Comparison of ENCODE assay signal across 18 mouse cellular contexts in the genomic region with DNA sequence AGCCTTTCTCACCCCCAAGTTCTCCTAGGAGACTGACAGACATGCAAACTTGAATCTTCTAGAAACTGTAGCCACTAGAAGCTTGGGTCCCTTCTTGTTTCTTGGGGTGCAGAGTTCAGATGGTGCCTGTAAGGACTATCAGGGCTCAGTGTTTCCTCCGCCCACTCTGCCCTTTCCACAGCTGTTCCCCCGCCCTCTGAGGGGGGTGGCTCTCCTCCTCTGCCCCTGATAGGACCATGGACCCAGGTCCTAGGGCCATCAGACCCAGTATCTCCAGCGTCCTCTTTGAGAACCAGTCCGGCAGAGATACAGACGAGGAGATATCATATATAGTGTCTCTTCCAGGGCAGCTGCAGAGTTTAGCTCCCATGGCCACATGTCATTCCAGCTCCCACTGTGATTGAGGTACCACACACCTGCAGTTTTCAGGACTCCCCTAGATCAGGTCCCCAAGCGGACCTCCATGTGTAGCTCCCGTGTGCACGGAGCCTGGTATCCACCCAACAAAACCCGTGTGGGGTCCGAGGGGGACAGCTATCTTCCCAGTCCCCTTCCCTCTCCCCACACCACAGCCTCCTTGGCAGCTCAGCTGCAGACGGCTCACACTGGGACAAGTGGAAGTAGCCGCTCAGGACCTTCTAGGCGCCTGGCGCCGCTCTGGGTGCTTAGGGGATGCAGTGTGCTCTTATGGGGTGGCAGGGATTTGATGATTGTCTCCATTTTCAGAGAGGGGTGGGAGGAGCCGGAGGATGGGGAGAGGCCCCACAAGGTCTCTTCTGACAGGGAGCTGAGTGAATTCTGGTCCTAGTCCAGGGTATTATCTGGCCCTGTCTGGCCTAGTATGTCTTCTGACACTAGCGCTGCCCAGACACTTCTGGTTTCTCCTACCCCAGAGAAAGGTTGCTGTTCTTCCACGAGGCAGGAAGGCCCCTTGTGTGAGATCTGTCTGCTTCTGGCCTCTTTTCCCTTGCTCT. TPM values are rescaled to one million over a fixed set of nuclear protein-coding genes. Genes with fewer than 3 reads are reported as not detected.
DNase-seq lines count a peak whose midpoint lies in the region; ATAC-seq lines count a peak whose summit lies in the region.
"Had no signal": no experiment of that assay in that cellular context is flagged by ENCODE, and none has a peak within 500 bp of the region (broad histone marks: within the 10 kb centered on the region; RNA-seq: fewer than 3 reads in every experiment).

No protein-coding gene starts in this region.

- no peak for DNase-seq in hindbrain, embryonic 10.5 days (ENCODE audit: low spot score)
- peak; percentile 82 for DNase-seq in A20 (ENCODE audit: low read depth, low spot score)
- no peak for DNase-seq in left cerebral cortex, adult 9 months (ENCODE audit: low spot score in 2 of 2)
- no peak for DNase-seq in adrenal gland, adult 2 months
- DNase-seq: adrenal gland, postnatal 14 days; cerebellum, postnatal 10 days; embryo, embryonic 11 days; heart, adult 2 months; heart, postnatal 36 days had no signal

- no peak overlapping the region for H3K9ac ChIP-seq in hindbrain, embryonic 13.5 days
- H3K9ac ChIP-seq: limb, embryonic 12.5 days; neural tube, embryonic 13.5 days had no signal

- H3K4me3 ChIP-seq in hindbrain, embryonic 10.5 days, result no peak overlapping the region
- H3K4me3 ChIP-seq in hindbrain, embryonic 13.5 days, result no peak overlapping the region
- no peak overlapping the region; the same call in 1 of the 2 replicates for H3K4me3 ChIP-seq in brown adipose tissue, adult 24 weeks (ENCODE audit: insufficient read depth, low read depth, low read length)
- peak overlapping the region; percentile 55 for H3K4me3 ChIP-seq in macrophage (ENCODE audit: inconsistent target)
- H3K4me3 ChIP-seq: heart, adult 2 months; limb, embryonic 12.5 days; neural tube, embryonic 13.5 days had no signal

- 81% methylated on average over 18 of the region's 18 CpGs for WGBS in hindbrain, embryonic 10.5 days
- 83% methylated on average over 18 of the region's 18 CpGs for WGBS in hindbrain, embryonic 13.5 days
- WGBS in macrophage (ENCODE audit: missing documents), result 53% methylated on average over 18 of the region's 18 CpGs

- H3K27me3 ChIP-seq in hindbrain, embryonic 10.5 days (ENCODE audit: insufficient read depth, poor library complexity, severe bottlenecking), result no peaks in the 10 kb centered on the region
- H3K27me3 ChIP-seq in hindbrain, embryonic 13.5 days, result peaks cover 9% of the 10 kb centered on the region; the same call in 1 of the 2 replicates
- H3K27me3 ChIP-seq: neural tube, embryonic 13.5 days had no signal

- peaks cover 6% of the 10 kb centered on the region; the same call in 1 of the 2 replicates for H3K4me1 ChIP-seq in hindbrain, embryonic 10.5 days (replicated peaks)
- no peaks in the 10 kb centered on the region for H3K4me1 ChIP-seq in hindbrain, embryonic 13.5 days (replicated peaks)
- H3K4me1 ChIP-seq in brown adipose tissue, adult 24 weeks (ENCODE audit: control insufficient read depth, insufficient read depth, insufficient read length, low read length), result no peaks in the 10 kb centered on the region
- H3K4me1 ChIP-seq: limb, embryonic 12.5 days; neural tube, embryonic 13.5 days had no signal

- peaks cover 66% of the 10 kb centered on the region for H3K79me2 ChIP-seq in macrophage (ENCODE audit: inconsistent target)

- no peak for ATAC-seq in hindbrain, embryonic 13.5 days (ENCODE audit: low FRiP score)
- ATAC-seq: forebrain, embryonic 14.5 days; inflammation-experienced regulatory T-cells, adult 6 months had no signal

- H3K36me3 ChIP-seq in hindbrain, embryonic 10.5 days, result no peaks in the 10 kb centered on the region
- no peaks in the 10 kb centered on the region for H3K36me3 ChIP-seq in hindbrain, embryonic 13.5 days
- peaks cover 18% of the 10 kb centered on the region for H3K36me3 ChIP-seq in macrophage (ENCODE audit: inconsistent target)
- H3K36me3 ChIP-seq: limb, embryonic 12.5 days; neural tube, embryonic 13.5 days had no signal

- H3K9me3 ChIP-seq in hindbrain, embryonic 10.5 days, result no peaks in the 10 kb centered on the region
- no peaks in the 10 kb centered on the region for H3K9me3 ChIP-seq in hindbrain, embryonic 13.5 days
- H3K9me3 ChIP-seq: limb, embryonic 12.5 days; neural tube, embryonic 13.5 days had no signal

- H3K27ac ChIP-seq in hindbrain, embryonic 10.5 days, result 0 out of 2 replicates have a peak overlapping the region, but pooled peaks have one; percentile 23
- no peak overlapping the region for H3K27ac ChIP-seq in hindbrain, embryonic 13.5 days
- H3K27ac ChIP-seq in brown adipose tissue, adult 24 weeks (replicated peaks; ENCODE audit: low read depth, low read length), result peak overlapping the region; percentile 4; the same call in 1 of the 2 replicates
- peak overlapping the region; percentile 96 for H3K27ac ChIP-seq in macrophage
- H3K27ac ChIP-seq: heart, adult 2 months; limb, embryonic 12.5 days; neural tube, embryonic 13.5 days had no signal

- H3K4me2 ChIP-seq in hindbrain, embryonic 13.5 days, result no peak overlapping the region
- H3K4me2 ChIP-seq: limb, embryonic 12.5 days; neural tube, embryonic 13.5 days had no signal

RNA-seq across cellular contexts. Expression of gene Ncf4, which starts 1.8 kb away (rescaled TPM):
- polyA plus RNA-seq in hindbrain, embryonic 10.5 days (2016; fragmentation: Nextera tagmentation; extraction: Ambion mirVana), result 4.4 and 7.5 TPM in 2 replicates
- polyA plus RNA-seq in hindbrain, embryonic 13.5 days (2015; fragmentation: Nextera tagmentation; extraction: Ambion mirVana), result 1.5 and 2.2 TPM in 2 replicates
- 3.3 and 3.5 TPM in 2 replicates for polyA plus RNA-seq in brown adipose tissue, adult 24 weeks (2012; ENCODE audit: insufficient read depth, insufficient read length, missing spikeins)
- total RNA-seq in macrophage (2018; cell fraction: chromatin; rRNA removed), result 100 to 1,000 TPM; 207 to 676 (median 348) TPM
- total RNA-seq in macrophage (2018; cell fraction: cytosol; rRNA removed), result 100 to 1,000 TPM in 22 of 26 experiments, 10 to 100 TPM in 4; 86.5 to 237 (median 140) TPM
- 100 to 1,000 TPM; 191 to 475 (median 284) TPM for total RNA-seq in macrophage (2018; cell fraction: nucleus; rRNA removed)
- 91.7 to 151 TPM (median 136 TPM) in 3 replicates for polyA plus RNA-seq in macrophage (2018)
- 1 to 10 TPM; 2.9 to 4.5 TPM for total RNA-seq in adrenal gland, adult 2 months (2021)
- 2.0 and 2.9 TPM in 2 replicates for polyA plus RNA-seq in adrenal gland, adult 2 months (2012; rRNA removed)

RNA-seq across cellular contexts. Expression of gene Pvalb, which starts 40.2 kb away (rescaled TPM):
- 0.39 and 0.52 TPM in 2 replicates for polyA plus RNA-seq in hindbrain, embryonic 10.5 days (2016; fragmentation: Nextera tagmentation; extraction: Ambion mirVana)
- polyA plus RNA-seq in hindbrain, embryonic 13.5 days (2015; fragmentation: Nextera tagmentation; extraction: Ambion mirVana), result 6.7 and 13.6 TPM in 2 replicates
- polyA plus RNA-seq in brown adipose tissue, adult 24 weeks (2012; ENCODE audit: insufficient read depth, insufficient read length, missing spikeins), result 171 and 312 TPM in 2 replicates
- total RNA-seq in macrophage (2018; cell fraction: chromatin; rRNA removed), result not detected
- total RNA-seq in macrophage (2018; cell fraction: cytosol; rRNA removed), result not detected
- total RNA-seq in macrophage (2018; cell fraction: nucleus; rRNA removed), result not detected
- not detected in 3 replicates for polyA plus RNA-seq in macrophage (2018)
- not detected for total RNA-seq in adrenal gland, adult 2 months (2021)
- polyA plus RNA-seq in adrenal gland, adult 2 months (2012; rRNA removed), result not detected in 2 replicates
- total RNA-seq: adrenal gland, postnatal 14 days; megakaryocyte-erythroid progenitor cell, adult 5-6 weeks had no signal
- polyA plus RNA-seq: inflammation-experienced regulatory T-cells, adult 6 months; kidney, embryonic 14.5 days; limb, embryonic 12.5 days had no signal

RNA-seq across cellular contexts. Expression of gene Csf2rb2, which starts 59.1 kb away (rescaled TPM):
- polyA plus RNA-seq in hindbrain, embryonic 10.5 days (2016; fragmentation: Nextera tagmentation; extraction: Ambion mirVana), result 0.39 and 0.60 TPM in 2 replicates
- 0.06 and 0.21 TPM in 2 replicates for polyA plus RNA-seq in hindbrain, embryonic 13.5 days (2015; fragmentation: Nextera tagmentation; extraction: Ambion mirVana)
- 0.67 and 2.0 TPM in 2 replicates for polyA plus RNA-seq in brown adipose tissue, adult 24 weeks (2012; ENCODE audit: insufficient read depth, insufficient read length, missing spikeins)
- 100 to 1,000 TPM in 24 of 26 experiments, 10 to 100 TPM in 2; 93.7 to 377 (median 188) TPM for total RNA-seq in macrophage (2018; cell fraction: chromatin; rRNA removed)
- 100 to 1,000 TPM in 23 of 26 experiments, 10 to 100 TPM in 3; 89.9 to 261 (median 155) TPM for total RNA-seq in macrophage (2018; cell fraction: cytosol; rRNA removed)
- 100 to 1,000 TPM; 161 to 367 (median 204) TPM for total RNA-seq in macrophage (2018; cell fraction: nucleus; rRNA removed)
- 77.0 to 225 TPM (median 156 TPM) in 3 replicates for polyA plus RNA-seq in macrophage (2018)
- 1 to 10 TPM; 1.1 to 1.2 TPM for total RNA-seq in adrenal gland, adult 2 months (2021)
- polyA plus RNA-seq in adrenal gland, adult 2 months (2012; rRNA removed), result 1.2 and 2.2 TPM in 2 replicates
- polyA plus RNA-seq: forebrain, embryonic 14.5 days had no signal

Comparison
In these comparisons a context has a peak if more than half of its experiments do, and no peak if none do; other contexts are left out.
1. RNA of gene Ncf4, which starts 1.8 kb away (polyA plus RNA-seq): 91.7 to 151 TPM in macrophage; 4.4 to 7.5 TPM in hindbrain, embryonic 10.5 days, 3.3 to 3.5 TPM in brown adipose tissue, adult 24 weeks, 2.0 to 2.9 TPM in adrenal gland, adult 2 months and 1.5 to 2.2 TPM in hindbrain, embryonic 13.5 days; every median in the first group is over 10 times any median in the second.
2. RNA of gene Pvalb, which starts 40.2 kb away (polyA plus RNA-seq): 171 to 312 TPM in brown adipose tissue, adult 24 weeks; 6.7 to 13.6 TPM in hindbrain, embryonic 13.5 days, 0.39 to 0.52 TPM in hindbrain, embryonic 10.5 days, not detected in macrophage and not detected in adrenal gland, adult 2 months; every median in the first group is over 10 times any median in the second.
3. RNA of gene Csf2rb2, which starts 59.1 kb away (polyA plus RNA-seq): 77.0 to 225 TPM in macrophage; 1.2 to 2.2 TPM in adrenal gland, adult 2 months, 0.67 to 2.0 TPM in brown adipose tissue, adult 24 weeks, 0.39 to 0.60 TPM in hindbrain, embryonic 10.5 days and 0.06 to 0.21 TPM in hindbrain, embryonic 13.5 days; every median in the first group is over 10 times any median in the second.